Mouse (Mus musculus): ENCODE results near the gene Arhgap22.

Gene Arhgap22

DNA sequence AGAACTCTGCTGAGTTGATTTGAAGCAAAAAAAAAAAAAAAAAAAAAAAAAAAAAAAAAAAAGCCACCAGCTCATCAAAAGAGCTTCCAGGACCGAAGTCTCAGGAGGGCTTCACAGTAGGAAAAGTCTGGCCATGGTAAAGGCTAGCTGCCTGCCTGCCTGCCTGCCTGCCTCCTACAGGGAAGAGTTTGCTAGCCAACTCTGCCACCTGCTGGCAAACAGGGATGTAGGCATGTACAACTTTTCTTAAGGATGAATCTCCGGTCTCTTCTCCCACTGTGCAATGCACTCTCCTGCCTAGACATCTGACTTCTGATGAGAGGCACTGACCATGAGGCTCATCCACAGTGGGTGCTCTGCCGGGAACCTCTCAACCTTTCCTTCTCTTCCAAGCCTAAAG lies 157.4 kb downstream of the Arhgap22 start:
- DNase-seq (ENCODE audit: low spot score), result peak; percentile 67

DNA sequence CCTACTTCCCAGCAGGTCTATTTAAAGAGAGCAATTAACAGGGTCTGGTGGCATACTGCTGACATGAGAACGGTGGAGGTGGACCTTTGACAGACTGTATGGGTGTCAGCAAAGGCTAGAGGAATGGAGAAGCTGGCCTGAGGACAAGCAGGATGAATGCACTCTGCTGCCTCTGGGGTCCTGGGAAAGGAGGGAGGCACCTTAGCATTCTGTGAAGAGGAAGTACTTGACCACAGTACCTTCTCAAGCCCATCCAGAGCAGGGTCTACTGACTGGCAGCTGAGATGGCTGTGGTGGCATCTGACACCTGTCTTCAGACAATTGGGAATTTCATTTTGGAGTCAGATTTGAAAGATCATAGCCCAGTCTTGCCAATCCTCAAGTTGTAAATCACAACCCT lies 159.4 kb downstream of the Arhgap22 start:
- no peak for DNase-seq (ENCODE audit: low spot score)

DNA sequence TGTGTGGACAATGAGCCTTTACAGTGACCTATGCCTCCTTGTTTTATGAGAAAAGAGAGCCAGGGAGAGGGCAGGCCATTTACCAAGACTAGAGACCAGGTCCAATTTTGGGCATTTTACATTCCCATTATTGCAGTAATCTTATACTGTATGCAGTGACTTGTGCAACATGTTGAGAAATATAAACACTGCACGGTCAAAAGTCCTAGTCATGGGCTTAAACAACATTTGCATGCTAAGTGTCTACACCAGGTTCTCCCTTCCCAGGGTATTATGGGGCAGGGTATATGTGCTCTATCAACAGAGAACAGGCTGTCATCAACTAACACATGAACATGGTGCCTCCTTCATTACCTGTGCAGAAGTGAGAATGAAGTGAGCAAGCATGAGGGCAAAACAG lies 160.3 kb downstream of the Arhgap22 start:
- DNase-seq (ENCODE audit: low spot score), result no peak

DNA sequence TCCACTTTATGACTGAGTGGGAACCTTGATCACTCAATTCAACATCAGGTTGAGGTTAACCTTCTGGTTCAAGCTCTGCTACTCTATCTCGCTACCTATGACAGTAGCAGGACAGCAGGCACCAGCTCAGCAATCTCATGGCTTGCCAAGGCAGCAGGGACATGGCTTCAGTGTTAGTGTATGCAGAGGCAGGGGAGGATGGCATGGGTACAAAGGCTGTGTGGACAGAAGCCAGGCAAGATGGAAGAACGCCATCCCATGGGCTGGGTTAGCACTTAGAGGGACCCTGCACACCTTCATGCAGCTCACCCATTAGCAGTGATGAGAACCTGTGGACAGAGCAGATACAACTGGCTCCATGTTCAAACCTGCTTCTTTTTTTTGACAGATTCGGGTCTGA lies 163.4 kb downstream of the Arhgap22 start:
- DNase-seq (ENCODE audit: low spot score), result no peak

DNA sequence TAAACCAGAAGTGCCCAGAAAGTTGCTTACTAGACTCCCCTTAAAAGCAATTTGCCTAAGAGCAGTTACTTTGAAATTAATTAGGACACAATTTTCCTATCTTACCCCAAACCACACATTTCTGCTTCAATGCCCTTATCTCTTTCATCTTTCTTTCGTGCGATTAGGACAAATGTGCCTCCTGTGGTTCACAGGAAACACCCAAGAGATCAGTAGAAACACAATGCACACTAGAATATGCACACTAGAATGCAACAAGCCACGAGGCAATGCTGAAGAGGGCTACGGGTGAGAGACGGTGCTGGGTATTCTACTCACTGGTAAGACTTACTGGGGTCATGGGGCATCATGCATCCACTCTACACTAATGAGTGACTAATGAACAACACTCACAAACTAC lies 164.9 kb downstream of the Arhgap22 start:
- no peak for DNase-seq (ENCODE audit: low spot score)

DNA sequence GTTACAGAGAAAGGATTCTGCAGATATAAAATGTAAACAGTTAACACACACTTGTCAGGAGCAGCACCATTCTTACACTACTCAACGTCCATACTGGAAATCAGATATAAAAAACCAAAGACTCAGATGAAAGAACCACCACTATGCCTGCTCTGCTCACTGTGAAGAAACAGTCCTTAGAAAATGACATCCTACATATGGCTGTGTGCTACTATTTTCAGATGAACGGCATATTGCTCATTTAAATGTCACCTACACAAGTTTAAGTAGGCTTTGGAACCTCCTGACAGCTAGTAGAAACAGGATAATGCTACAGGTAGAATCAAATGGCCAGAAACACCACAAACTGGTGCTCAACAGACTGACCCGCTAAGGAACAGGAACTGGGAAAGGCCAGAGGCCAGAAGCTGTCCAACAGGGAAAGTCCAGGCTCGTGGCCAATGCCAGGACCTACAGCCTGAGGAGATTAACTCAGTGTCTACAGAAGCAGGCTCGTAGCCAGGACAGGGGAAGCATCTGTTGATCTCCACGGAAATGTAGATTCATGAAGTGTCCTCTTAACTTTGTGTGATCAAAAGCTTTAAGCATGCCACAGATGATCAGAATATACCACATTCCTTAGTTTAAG lies 167.1 kb downstream of the Arhgap22 start:
- no peak for DNase-seq (ENCODE audit: low spot score)

DNA sequence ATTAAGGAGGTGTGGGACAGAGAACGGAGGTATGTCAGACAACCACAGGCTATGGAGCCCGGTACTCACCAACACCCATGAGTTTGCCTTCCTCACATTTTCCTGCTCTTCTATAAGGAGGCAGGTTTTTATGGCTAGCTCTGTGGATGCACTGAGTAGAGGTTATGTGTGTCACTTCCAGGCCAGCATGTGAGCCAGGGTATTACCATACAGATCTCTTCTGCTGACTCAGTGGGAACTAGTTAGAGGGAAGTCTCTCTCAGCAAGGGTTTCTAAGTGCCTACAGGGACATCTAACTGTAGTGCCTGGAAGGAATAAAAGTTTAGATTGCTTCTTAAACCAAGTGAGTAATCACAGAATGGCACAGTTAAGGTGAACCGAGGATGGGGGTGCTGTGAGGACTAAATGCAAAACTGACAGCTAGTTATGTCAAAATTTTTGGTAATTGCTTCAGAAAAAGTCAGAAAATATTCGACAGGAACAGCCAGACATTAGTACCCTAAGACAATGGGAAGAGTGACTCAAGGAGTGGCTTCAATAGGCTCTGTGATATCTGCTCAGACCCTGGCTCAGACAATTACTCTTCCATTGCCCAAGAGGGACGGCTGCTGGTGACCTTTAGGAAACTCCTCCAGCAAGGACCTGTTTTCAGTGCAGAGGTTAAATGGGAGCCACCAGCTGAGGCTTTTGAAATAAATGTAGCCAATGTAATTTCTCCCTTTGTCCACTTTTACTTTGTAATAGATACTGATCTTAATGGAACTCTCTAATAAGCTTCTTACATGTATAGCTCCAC lies 184.4 kb downstream of the Arhgap22 start:
- no peak for DNase-seq (ENCODE audit: low spot score)

DNA sequence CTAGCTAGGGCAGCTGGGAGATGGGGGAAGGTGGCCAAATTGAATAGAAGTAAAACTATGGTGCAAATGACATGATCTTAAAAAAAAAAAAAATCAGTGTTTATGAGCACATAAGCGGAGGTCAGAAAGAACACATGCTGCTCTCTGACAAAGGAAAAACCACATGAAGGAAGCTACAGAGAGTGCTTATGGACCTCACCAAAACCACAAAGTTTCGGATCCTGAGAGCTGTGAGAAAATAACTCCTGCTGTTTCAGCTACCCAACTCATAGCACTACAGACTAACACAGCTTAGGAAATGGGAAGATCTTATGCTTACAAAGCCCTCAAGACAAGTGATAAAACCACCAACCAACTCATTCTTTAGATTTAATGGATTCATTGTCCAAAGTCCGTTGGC lies 186.2 kb downstream of the Arhgap22 start:
- no peak for DNase-seq (ENCODE audit: low spot score)

DNA sequence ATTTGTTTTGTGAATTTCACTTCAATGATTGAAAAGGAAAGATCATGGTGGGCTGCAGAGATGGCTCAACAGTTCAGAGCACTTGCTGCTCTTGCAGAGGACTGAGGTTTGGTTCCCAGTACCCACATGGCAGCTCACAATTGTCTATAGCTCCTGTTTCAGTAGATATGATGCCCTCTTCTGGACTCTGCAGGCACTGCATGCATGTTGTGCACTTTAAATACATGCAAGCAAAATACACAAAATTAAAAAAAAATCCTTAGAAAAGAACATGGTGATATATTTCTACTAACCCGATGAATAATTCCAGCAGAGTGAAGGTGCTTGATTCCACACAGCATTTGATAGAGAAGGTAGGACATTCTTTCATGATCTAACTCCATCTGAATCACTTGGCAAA lies 188.5 kb downstream of the Arhgap22 start:
- no peak for DNase-seq (ENCODE audit: low spot score)

DNA sequence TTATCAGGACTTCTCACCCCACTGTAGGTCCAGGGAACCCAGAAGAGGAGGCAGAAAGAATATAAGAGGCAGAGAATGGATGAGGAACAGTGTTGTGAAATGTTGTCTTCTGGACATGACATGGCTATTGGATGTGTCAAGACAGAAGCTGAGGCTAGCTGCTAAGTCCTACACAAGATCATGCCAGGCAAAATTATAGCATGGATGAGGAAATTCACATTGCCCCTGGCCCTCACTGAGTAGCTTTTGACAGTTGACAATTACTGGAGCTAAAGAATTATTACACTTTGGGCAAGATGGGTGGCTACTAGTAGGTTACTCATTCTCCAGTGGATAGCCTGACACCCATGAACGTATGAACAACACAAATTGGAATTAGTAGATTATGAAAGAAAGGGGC lies 201.9 kb downstream of the Arhgap22 start:
- no peak for DNase-seq (ENCODE audit: low spot score)

DNA sequence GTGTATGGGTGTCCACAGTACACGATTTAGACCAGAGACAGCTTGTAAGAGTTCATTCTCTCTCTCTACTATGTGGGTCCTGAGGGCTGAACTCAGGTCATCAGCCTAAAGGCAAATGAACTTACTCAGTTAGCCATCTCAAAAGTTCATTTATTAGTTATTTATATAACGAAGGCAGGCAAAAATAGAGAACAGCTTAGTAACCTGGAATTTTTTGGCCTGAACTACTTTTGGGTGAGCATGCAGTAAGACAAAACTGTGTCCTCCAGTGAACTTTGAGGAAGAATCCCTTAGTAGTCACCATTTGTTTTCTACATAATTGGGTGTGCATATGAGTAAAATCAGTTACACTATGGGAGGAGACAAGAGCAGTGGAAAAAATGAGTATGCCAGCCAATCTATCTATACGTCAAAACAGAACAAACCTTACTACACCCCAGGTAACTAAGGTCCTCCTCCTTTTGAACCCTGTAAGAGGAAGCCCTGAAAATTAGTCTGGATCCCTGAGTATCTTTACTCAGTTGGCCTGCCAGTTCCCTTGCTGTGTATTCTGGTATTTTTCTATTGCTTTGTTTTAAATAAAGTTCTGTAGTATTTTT lies 204.6 kb downstream of the Arhgap22 start:
- no peak for DNase-seq (ENCODE audit: low spot score)
